Mouse (Mus musculus) layer of hippocampus, postnatal 14 days (tissue): ENCODE results near the gene Cep41. TPM values are rescaled to one million over a fixed set of nuclear protein-coding genes. Genes with fewer than 3 reads are reported as not detected.

Experiments
- DNase-seq, 2 experiments: peaks; one replicate each; pipeline ENCODE4 v3.0.0; 2021 to 2022; ENCODE audit warnings: low spot score in 2 of 2, mixed read lengths in 1 of 2
- long read RNA-seq, 2 experiments: library from polyadenylated mRNA; stranded (forward); transcript quantifications; one replicate each; pipeline ENCODE4 v2.0.0; 2021
- total RNA-seq, 2 experiments: library from RNA; stranded (reverse); gene quantifications; 2 replicates each; pipeline ENCODE4 v1.2.3; 2021

Cep41 gene
- 1 to 10 TPM; 4.9 to 6.7 TPM for total RNA-seq
- long read RNA-seq, experiment 1, partial matches to known transcripts: 0 of 5 reads
- long read RNA-seq, experiment 1, other reads (novel, unspliced or antisense): 2 of 5 reads
- long read RNA-seq, experiment 2, transcript Cep41-201 (11 exons, 3,447 nt): major isoform, 7 of 9 reads
- long read RNA-seq, experiment 2, partial matches to known transcripts: 0 of 9 reads
- long read RNA-seq, experiment 2, other reads (novel, unspliced or antisense): 1 of 9 reads

DNA sequence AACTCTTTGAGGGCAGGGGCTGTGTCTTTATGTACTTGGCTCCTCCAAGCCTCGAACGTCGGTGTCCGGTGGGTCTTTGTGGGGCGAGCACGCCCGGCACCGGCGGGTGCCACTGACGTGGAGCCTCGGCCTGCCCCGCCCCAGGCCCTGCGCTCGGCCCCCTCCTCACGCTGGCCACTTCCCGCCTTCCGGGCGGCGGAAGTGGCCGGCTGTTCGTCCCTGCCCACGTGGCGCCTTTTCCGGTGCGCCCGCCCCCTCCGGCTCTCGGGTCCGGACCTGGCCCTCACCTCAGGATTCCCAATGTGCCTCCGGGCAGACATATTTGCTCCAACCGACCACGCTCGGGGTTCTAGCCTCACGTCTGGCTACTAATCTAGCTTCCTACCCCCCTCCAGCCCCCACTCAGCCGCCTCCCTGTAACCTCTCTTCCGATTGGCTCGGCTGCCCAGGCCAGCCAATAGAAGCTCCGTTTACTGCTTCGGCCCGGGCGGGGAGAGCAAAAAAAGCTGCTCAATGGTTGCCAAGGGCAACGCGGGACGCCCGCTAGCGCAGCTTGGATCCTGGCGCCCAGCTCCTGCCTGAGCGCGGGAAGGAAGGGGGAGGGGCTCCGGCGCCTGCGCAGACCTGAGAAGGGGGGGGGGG lies at the start of gene Cep41:
Gene Cep41 (minus strand): TSS at position 400 of the 642 bp plus-strand sequence.
- DNase-seq: peak; percentile 98 to 99

GRCm38 (mm10) chr6:30739177-30739747 lies 45.7 kb upstream of the Cep41 start:
- no peak for DNase-seq

DNA sequence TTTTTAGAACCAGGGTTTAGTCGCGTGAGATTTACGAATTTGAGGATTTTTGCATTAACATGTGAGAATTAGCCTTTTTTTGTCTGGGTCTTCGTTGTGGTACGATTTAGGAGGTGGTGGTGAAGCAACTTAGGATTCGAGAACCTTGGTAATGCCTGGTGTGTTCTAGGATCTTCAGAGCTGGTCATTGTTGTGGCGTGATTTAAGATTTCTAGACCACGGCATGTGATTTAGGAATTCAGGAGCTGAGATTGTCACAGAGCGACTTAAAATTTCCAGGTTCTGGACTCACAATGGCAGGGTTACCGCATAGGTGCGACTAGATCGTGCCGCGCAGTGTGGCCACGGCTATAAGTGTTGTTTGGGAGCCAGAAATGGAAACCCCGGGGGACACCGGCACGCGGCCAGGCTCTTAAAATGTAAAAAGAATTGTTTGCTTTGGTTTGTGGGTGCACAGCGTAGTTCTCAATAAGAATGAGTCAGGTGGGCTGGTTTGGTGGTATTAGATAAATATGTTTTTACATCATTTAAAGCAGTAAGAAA lies 45.0 kb upstream of the Cep41 start:
- no peak for DNase-seq

GRCm38 (mm10) chr6:30737548-30738463 lies 44.3 kb upstream of the Cep41 start:
- peak; percentile 72 to 73 for DNase-seq

GRCm38 (mm10) chr6:30736864-30737547 lies 43.5 kb upstream of the Cep41 start:
- DNase-seq: peak; percentile 57 to 72

GRCm38 (mm10) chr6:30736372-30736762 lies 42.8 kb upstream of the Cep41 start:
- no peak for DNase-seq

GRCm38 (mm10) chr6:30735728-30736371 lies 42.3 kb upstream of the Cep41 start:
- DNase-seq: no peak

- DNase-seq: no peak
Measured at GRCm38 (mm10) chr6:30734988-30735727, 41.6 kb upstream of the Cep41 start.

DNA sequence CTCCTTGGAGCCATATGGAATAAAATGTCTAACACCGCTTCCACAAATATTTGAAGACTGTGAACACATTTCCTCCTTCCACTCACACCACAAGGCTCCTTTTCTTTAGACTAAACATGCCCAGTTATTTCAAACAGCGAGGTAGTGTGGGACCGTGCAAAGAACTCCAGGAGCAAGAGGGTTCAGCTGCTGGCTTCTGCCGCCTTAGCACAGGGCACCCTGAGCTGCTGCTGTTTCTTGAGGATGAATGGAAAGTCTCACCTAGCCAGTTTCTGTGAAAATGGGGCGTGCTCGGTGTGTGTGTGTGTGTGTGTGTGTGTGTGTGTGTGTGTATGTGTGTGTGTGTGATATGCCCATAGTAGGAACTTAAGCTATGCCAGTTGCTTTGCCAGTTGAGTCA lies 40.9 kb upstream of the Cep41 start:
- no peak for DNase-seq

- DNase-seq: no peak
Measured at GRCm38 (mm10) chr6:30732571-30733130, 39.1 kb upstream of the Cep41 start.

GRCm38 (mm10) chr6:30730301-30730971 lies 36.9 kb upstream of the Cep41 start:
- DNase-seq: no peak

DNA sequence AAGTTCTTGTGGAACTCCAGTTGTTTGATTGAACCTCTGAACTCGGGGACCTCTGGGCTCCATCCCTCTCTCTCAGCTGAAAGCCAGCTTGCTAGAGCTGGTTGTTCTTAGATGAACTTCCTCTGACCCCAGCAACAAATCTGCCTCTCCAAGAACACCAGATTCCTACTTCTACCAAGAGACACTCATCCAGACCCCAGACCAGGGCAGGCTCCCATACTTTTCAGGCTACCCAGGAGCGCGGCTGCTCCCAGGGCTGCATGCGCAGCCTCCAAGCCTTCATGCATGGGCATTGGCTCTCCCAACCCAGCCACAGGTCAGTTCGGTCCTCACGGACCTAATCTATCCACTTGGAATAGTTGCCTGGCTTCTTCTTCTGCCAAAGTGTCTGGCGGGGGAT lies 29.8 kb upstream of the Cep41 start, which contains the start of gene Mest:
Gene Mest (plus strand): TSS at position 217 of the 400 bp plus-strand sequence.
- no peak for DNase-seq

DNA sequence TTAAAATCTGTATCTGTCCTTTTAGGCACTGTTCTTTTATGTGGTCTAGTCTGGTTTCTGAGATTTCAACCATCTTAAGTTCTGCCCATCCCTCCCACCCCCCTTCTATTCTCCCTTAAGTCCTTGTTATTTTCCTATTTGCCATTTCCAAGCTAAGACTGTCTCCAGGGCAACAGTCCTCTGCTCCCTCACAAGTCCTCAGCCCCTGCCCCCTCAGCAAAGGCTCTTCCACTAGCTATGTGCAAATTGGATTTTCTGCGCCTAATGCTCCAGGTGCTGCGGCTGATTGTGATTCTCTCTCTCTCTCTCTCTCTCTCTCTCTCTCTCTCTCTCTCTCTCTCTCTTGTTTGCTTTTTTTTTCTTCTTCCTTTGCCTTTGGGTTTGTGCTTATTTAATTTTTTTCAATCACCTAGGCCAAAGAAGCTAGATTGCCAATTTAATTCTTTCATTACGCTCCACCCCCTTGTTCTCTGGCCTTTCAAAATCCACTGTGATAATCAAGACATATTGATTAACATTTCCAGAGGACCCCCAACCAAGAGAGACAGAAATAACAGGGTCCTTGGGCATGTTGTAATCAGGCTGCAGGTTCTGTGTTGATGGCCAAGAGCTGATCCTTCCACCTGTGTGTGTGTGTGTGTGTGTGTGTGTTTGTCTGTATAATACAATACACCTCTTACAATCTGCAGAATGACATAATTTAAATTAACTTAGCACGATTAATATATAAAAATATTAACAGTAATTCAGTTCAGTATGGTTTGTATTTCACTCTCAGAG lies 29.0 kb upstream of the Cep41 start:
- DNase-seq: no peak

- no peak for DNase-seq
Measured at GRCm38 (mm10) chr6:30716796-30717195, 23.2 kb upstream of the Cep41 start.

- no peak for DNase-seq
Measured at GRCm38 (mm10) chr6:30714891-30715471, 21.4 kb upstream of the Cep41 start.

DNA sequence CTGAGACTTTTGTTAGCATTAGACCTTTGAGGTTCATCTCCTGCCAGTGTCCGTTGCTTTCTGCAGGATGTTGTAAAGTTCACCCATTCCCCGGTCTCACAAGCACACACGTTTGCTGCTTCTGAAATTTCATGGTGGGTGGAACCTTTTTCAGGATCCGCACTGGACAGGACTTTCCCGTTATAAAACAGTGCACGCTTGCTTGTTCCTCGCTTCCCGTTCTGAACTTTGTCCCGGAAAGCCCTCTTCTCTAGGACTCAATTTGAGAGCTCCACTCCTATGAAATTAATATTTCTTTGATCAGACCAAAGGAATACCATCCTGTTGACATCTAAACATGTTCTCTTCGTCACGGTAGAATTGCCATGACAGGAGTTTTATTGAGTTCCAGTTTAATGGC lies 20.3 kb upstream of the Cep41 start:
- no peak for DNase-seq

GRCm38 (mm10) chr6:30713455-30713854 lies 19.9 kb upstream of the Cep41 start:
- no peak for DNase-seq
